Mouse (Mus musculus): ENCODE measurements around the gene Osbpl10. TPM values are rescaled to one million over a fixed set of nuclear protein-coding genes. Genes with fewer than 3 reads are reported as not detected.

Osbpl10 gene
- polyA plus RNA-seq (2015; fragmentation: Nextera tagmentation; extraction: Ambion mirVana): 1.4 and 1.7 TPM in 2 replicates

DNA sequence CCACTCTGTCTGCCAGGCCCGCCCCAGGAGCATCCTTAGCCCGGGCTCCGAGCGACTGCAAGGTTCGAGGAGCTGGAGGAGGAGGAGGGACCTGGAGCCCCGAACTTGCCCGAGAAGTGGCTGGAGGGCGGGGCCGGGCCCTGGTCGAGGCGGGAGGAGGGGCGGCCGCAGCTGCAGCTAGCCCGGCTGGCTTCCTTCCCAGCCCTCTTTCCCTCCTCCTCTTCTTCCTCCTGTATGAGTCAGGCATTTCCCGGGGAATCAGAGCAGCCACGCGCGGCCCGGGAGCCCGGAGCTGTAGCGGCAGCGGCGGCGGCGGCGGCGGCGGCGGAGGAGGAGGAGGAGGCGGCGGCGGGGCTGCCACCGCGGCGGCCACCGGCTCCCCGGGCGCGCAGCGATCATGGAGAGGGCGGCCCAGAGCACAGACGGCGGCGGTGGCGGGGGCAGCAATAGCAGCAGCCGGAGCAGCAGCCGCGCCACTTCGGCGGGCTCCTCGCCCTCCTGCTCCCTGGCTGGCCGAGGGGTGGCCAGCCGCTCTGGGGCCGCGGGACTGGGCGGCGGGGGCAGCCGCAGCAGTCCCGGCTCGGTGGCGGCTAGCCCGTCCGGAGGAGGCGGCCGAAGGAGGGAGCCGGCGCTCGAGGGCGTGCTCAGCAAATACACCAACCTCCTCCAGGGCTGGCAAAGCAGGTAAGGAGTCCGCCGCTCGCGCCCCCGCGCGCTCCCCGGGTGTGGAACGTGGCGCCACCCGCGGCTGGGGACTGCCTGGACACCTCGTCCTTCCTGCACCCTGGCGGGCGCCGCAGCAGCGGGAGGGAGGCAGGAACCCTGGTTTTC is at the start of gene Osbpl10:
Gene Osbpl10 (plus strand): TSS at position 289 of the 831 bp plus-strand sequence.
- TF ChIP-seq EP300 (optimal IDR thresholded peaks at IDR 0.05): no peak
- peak; percentile 63 for TF ChIP-seq CTCF (IDR thresholded peaks at IDR 0.05; ENCODE audit: low read depth)
- Histone ChIP-seq H3K4me1 (replicated peaks; ENCODE audit: control insufficient read depth, insufficient read depth) (0 out of 2 replicates have a peak, but pooled peaks cover 3% of the 10 kb centered on the region), H3K27me3 (ENCODE audit: control insufficient read depth, insufficient read depth, low read length) (no peaks in the 10 kb centered on the region), H3K27ac (replicated peaks) (peak within 1 kb of the TSS; percentile 89), H3K4me3 (ENCODE audit: low read depth, low read length) (peak within 1 kb of the TSS; percentile 77), H3K9ac (ENCODE audit: low read length) (peak within 1 kb of the TSS; percentile 76), H3K4me2 (replicated peaks; ENCODE audit: low read depth) (peak within 1 kb of the TSS; percentile 97), H3K36me3 (ENCODE audit: control insufficient read depth, insufficient read depth, low read length) (no peaks in the 10 kb centered on the region), H3K9me3 (ENCODE audit: control insufficient read depth, low read length) (no peaks in the 10 kb centered on the region)
- ATAC-seq (ENCODE audit: low FRiP score, low TSS enrichment) (peak; percentile 91), DNase-seq (ENCODE audit: low spot score) (peak; percentile 91)
- WGBS: under 1% methylated on average over 32 of the region's 86 CpGs

DNA sequence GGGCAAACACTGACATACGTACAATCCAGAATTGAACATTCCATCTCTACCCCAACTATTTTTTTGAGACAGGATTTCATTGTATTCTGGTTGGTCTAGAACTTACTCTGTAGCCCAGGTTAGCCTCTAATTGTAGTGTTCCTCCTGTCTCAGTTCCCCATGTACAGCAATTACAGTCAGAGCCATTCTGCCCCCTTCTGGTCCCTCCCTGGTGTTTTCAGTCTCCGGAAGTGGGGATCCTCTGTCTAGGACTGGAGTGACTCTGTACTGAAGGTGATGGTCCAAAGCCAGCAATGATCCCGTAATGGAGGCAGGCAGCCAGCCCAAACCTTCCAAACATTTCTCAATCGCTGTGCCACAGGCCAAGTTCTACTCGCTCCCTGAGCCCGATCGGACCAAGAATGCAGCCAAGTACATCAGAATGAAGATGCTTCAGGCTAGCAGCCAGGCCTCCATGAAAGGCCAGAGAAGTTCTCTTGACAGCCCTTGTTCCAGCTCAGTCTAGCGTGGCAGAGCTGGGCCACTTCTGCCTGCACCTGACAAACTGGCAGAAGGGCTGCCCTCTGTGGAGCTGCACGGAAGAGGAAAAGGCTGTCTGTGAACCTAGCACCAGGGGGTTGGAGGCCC is 47.8 kb upstream of the Osbpl10 start:
- H3K4me1 ChIP-seq (replicated peaks; ENCODE audit: control insufficient read depth, insufficient read depth): 0 out of 2 replicates have a peak, but pooled peaks cover 5% of the 10 kb centered on the region
- DNase-seq (ENCODE audit: low spot score): peak; percentile 26
- TF ChIP-seq EP300 (optimal IDR thresholded peaks at IDR 0.05): no peak
- TF ChIP-seq CTCF (IDR thresholded peaks at IDR 0.05; ENCODE audit: low read depth): peak; percentile 51
- no peaks in the 10 kb centered on the region for H3K27me3 ChIP-seq (ENCODE audit: control insufficient read depth, insufficient read depth, low read length)
- H3K4me3 ChIP-seq (ENCODE audit: low read depth, low read length): no peak overlapping the region
- no peak overlapping the region for H3K4me2 ChIP-seq (replicated peaks; ENCODE audit: low read depth)
- H3K27ac ChIP-seq (replicated peaks): no peak overlapping the region
- ATAC-seq (ENCODE audit: low FRiP score, low TSS enrichment): no peak
- H3K36me3 ChIP-seq (ENCODE audit: control insufficient read depth, insufficient read depth, low read length): no peaks in the 10 kb centered on the region
- H3K9ac ChIP-seq (ENCODE audit: low read length): no peak overlapping the region
- H3K9me3 ChIP-seq (ENCODE audit: control insufficient read depth, low read length): no peaks in the 10 kb centered on the region
- WGBS: 61% methylated on average over 9 of the region's 9 CpGs

DNA sequence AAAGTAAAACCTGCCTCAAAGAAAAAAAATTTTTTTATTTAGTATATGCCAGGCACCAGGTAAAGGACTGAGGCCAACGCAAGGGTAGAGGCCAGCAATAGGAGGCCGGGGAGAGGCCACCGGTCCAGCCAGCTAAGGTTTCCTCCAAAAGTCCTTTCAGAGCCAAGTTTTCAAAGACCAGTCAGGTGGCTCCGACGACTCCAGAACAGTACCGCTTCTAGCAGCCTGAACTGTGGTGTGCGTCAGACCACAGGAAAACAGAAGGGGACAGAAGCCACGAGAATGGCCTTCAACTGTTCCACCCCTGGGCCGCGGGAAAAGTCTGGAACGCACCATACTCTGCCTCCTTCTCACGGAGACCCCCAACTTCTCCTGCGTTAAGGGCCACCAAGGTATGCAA is 45.8 kb upstream of the Osbpl10 start:
- H3K9me3 ChIP-seq (ENCODE audit: control insufficient read depth, low read length): no peaks in the 10 kb centered on the region
- H3K27ac ChIP-seq (replicated peaks): no peak overlapping the region; the same call in 1 of the 2 replicates

DNA sequence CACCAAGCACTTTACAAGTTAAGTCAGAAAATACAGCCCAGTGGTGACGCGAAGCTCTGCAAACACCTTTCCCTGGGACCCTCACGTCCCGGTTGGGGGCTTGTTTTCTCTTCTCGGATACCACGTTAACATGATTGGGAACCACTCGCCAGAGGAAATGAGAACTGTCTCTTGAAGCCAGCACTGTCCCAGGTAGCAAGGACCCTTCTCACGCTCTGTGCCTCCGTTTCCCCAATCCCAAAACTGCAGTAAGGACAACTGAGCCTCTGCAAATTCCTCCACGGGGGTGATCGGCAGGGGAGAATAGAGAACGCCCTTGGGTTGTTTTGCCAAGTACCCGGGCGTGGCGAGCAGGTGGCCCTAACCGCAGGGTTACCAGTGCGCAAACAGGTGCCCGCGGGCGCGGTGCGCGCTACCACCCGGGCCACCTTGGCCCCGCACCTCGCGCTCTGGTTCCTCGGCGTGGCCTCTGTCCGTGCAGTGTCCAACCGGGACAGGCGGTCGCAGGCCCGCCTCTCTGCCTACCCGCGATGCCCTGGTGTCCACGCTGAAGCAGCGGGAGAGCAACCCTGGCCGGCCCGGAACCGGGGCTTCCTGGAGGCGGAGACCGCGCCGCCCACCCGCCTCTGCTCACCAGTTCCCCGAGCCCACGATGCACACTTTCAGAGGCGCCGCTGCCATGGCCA is 45.2 kb upstream of the Osbpl10 start:
- peak overlapping the region; percentile 78 for H3K4me3 ChIP-seq (ENCODE audit: low read depth, low read length)
- ATAC-seq (ENCODE audit: low FRiP score, low TSS enrichment): peak; percentile 57
- WGBS: under 1% methylated on average over 41 of the region's 50 CpGs
- no peaks in the 10 kb centered on the region for H3K9me3 ChIP-seq (ENCODE audit: control insufficient read depth, low read length)
- no peaks in the 10 kb centered on the region for H3K27me3 ChIP-seq (ENCODE audit: control insufficient read depth, insufficient read depth, low read length)
- no peaks in the 10 kb centered on the region for H3K36me3 ChIP-seq (ENCODE audit: control insufficient read depth, insufficient read depth, low read length)
- H3K9ac ChIP-seq (ENCODE audit: low read length): peak overlapping the region; percentile 74
- H3K4me2 ChIP-seq (replicated peaks; ENCODE audit: low read depth): peak overlapping the region; percentile 92
- peak; percentile 72 for DNase-seq (ENCODE audit: low spot score)
- H3K27ac ChIP-seq (replicated peaks): peak overlapping the region; percentile 88
- TF ChIP-seq CTCF (IDR thresholded peaks at IDR 0.05; ENCODE audit: low read depth) (no peak), EP300 (optimal IDR thresholded peaks at IDR 0.05) (no peak)
- 0 out of 2 replicates have a peak, but pooled peaks cover 5% of the 10 kb centered on the region for H3K4me1 ChIP-seq (replicated peaks; ENCODE audit: control insufficient read depth, insufficient read depth)

More for the DNA sequence above, 45.8 kb upstream of the Osbpl10 start:
- Histone ChIP-seq H3K27me3 (ENCODE audit: control insufficient read depth, insufficient read depth, low read length) (no peaks in the 10 kb centered on the region), H3K9ac (ENCODE audit: low read length) (peak overlapping the region; percentile 74), H3K4me3 (ENCODE audit: low read depth, low read length) (peak overlapping the region; percentile 78), H3K36me3 (ENCODE audit: control insufficient read depth, insufficient read depth, low read length) (no peaks in the 10 kb centered on the region), H3K4me1 (replicated peaks; ENCODE audit: control insufficient read depth, insufficient read depth) (0 out of 2 replicates have a peak, but pooled peaks cover 5% of the 10 kb centered on the region), H3K4me2 (replicated peaks; ENCODE audit: low read depth) (peak overlapping the region; percentile 92)
- WGBS: 19% methylated on average over 13 of the region's 13 CpGs
- no peak for ATAC-seq (ENCODE audit: low FRiP score, low TSS enrichment)
- TF ChIP-seq CTCF (IDR thresholded peaks at IDR 0.05; ENCODE audit: low read depth) (no peak), EP300 (optimal IDR thresholded peaks at IDR 0.05) (no peak)
- DNase-seq (ENCODE audit: low spot score): peak; percentile 40

DNA sequence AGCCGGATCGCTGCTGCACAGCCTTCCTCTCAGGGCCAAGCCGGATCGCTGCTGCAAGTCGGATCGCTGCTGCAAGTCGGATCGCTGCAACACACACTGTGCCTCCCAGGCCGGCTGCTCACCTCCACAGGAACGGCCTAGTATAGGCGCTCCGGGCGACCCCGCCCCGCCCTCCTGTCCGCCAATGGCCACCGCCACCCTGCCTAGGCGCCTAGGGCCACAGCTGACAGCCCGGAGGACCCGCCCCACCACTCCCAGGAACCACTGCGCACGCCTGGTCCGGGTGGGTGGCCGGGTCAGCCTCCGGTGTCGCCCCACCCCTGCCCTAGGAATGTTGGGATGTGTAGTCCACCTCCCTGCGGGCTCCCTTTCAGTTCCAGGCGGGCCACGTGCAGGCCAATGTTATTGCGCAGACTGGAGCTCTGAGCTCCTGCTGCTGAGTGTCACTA is 44.6 kb upstream of the Osbpl10 start, which contains the start of gene Gpd1l:
Gene Gpd1l (minus strand): TSS at position 265 of the 449 bp plus-strand sequence.
- H3K27me3 ChIP-seq (ENCODE audit: control insufficient read depth, insufficient read depth, low read length): no peaks in the 10 kb centered on the region
- DNase-seq (ENCODE audit: low spot score): peak; percentile 98
- peak within 1 kb of the TSS; percentile 92 for H3K4me2 ChIP-seq (replicated peaks; ENCODE audit: low read depth)
- no peaks in the 10 kb centered on the region for H3K9me3 ChIP-seq (ENCODE audit: control insufficient read depth, low read length)
- ATAC-seq (ENCODE audit: low FRiP score, low TSS enrichment): peak; percentile 98
- no peaks in the 10 kb centered on the region for H3K36me3 ChIP-seq (ENCODE audit: control insufficient read depth, insufficient read depth, low read length)
- peak within 1 kb of the TSS; percentile 78 for H3K4me3 ChIP-seq (ENCODE audit: low read depth, low read length)
- no peak for TF ChIP-seq EP300 (optimal IDR thresholded peaks at IDR 0.05)
- TF ChIP-seq CTCF (IDR thresholded peaks at IDR 0.05; ENCODE audit: low read depth): no peak
- H3K4me1 ChIP-seq (replicated peaks; ENCODE audit: control insufficient read depth, insufficient read depth): 0 out of 2 replicates have a peak, but pooled peaks cover 5% of the 10 kb centered on the region
- H3K9ac ChIP-seq (ENCODE audit: low read length): peak within 1 kb of the TSS; percentile 74
- H3K27ac ChIP-seq (replicated peaks): peak within 1 kb of the TSS; percentile 88
- under 1% methylated on average over 30 of the region's 30 CpGs for WGBS

Measured in stomach, postnatal 0 days (tissue).